Mouse (Mus musculus) right cerebral cortex, adult 18-20 months (tissue): ENCODE results near the gene Tcl1b4.

Experiments used
- DNase-seq: peaks from one replicate; pipeline ENCODE4 v3.0.0; 2022; ENCODE audit warnings: mixed read lengths

Gene Tcl1b4

DNA sequence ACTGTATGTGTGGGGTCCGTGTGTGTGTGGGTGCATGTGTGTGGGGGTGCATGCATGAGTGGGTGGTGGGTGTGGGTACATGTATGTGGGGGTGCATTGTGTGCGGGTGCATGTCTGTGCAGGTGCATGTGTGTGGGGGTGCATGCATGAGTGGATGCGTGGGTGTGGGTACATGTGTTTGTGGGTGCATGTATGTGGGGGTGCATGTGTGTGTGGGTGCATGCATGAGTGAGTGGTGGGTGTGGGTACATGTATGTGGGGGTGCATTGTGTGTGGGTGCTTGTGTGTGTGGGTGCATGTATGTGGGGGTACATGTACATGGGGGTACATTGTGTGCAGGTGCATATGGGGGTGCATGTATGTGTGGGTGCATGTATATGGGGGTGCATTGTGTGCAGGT lies 52.0 kb downstream of the Tcl1b4 start:
- no peak for DNase-seq
